Mouse (Mus musculus): ENCODE data around the gene Tapbp. TPM values are rescaled to one million over a fixed set of nuclear protein-coding genes. Genes with fewer than 3 reads are reported as not detected.

Tapbp gene
- total RNA-seq, 1 experiment: 39.4 TPM

DNA sequence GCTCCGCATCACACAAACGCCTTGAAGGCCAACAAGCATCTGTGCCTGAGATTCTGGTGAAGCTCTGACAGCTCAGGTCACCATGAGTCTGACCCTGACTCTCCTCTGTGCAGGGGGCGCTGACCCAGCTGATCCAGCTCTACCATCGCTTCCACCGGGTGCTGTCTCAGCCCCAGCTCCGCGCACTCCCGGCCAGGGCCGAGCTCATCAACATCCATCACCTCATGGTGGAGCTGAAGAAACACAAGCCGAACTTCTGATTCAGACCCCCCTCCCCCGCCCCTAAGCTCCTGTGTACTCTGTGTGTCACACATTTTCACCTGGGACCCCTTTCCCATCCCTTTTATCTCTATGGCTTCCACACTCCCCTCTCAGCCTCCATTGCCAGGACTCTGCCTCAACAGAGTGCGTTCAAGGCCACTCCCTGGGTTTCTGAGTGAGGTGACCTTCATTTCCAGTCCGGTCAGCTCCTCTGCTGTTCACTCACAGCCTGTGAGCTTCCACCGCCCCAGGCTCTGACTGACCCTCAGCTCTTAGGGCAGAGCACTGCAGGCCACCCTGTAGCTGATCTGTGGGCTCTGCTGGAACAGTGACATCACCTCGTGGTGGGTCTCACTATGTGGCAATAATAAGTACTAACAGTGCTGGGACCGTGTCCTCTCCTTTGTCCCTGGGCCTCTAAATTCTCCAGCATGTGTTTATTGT lies 50.3 kb downstream of the Tapbp start:
- no peaks in the 10 kb centered on the region for H3K9me3 ChIP-seq (ENCODE audit: control insufficient read depth, insufficient read depth, low read depth, low read length)
- DNase-seq (ENCODE audit: low read depth, low spot score): no peak
- no peak overlapping the region for H3K9ac ChIP-seq (ENCODE audit: insufficient read depth, low read depth, low read length, poor library complexity, severe bottlenecking)
- TF ChIP-seq ZNF384 (IDR thresholded peaks at IDR 0.05; ENCODE audit: low read depth, low read length): no peak
- no peak for TF ChIP-seq CHD2 (IDR thresholded peaks at IDR 0.05; ENCODE audit: low read depth, low read length)
- no peak for TF ChIP-seq HCFC1 (IDR thresholded peaks at IDR 0.05; ENCODE audit: borderline replicate concordance, insufficient read depth, low read length)
- TF ChIP-seq ZC3H11A (IDR thresholded peaks at IDR 0.05; ENCODE audit: borderline replicate concordance, low read depth, low read length): no peak
- no peak for TF ChIP-seq MAFK (IDR thresholded peaks at IDR 0.05; ENCODE audit: insufficient read depth, low read depth, low read length)
- peaks cover 31% of the 10 kb centered on the region; the same call in 1 of the 2 replicates for H3K36me3 ChIP-seq (ENCODE audit: control insufficient read depth, insufficient read depth, low read length, poor library complexity, severe bottlenecking)
- no peak overlapping the region for H3K27ac ChIP-seq (ENCODE audit: insufficient read depth, low read depth, low read length, poor library complexity, severe bottlenecking)
- no peak overlapping the region for H3K4me3 ChIP-seq (ENCODE audit: insufficient read depth in 1 of 2, low read depth in 1 of 2, low read length in 2 of 2, poor library complexity in 1 of 2, severe bottlenecking in 1 of 2)
- in situ Hi-C loops (cut with MboI; ENCODE audit: low sequenced_read_pairs in 2 of 2, unreplicated experiment in 2 of 2): no loop called here
- H3K4me1 ChIP-seq (ENCODE audit: control insufficient read depth in 2 of 2, insufficient read depth in 2 of 2, low read length in 2 of 2, poor library complexity in 1 of 2): no peaks in the 10 kb centered on the region

DNA sequence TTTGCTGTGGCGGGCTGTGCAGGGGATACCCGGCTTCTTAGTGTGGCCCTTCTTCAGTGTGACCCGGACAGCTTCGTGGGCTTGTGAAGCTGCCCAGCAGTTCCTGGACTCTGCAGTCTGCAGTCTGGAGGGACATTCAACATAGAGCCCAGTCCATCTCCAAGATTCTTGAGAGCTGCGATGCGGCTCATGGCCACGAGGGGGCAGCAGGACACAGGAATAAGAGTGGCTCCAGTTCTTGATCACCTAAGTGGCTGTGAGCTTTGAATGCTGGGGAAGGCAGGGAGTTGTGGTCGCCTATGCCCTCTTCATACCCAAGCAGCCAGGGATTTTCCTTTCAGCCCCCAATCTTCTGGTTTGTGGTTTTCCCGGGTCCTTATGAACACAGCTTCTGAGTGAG lies 52.8 kb downstream of the Tapbp start:
- H3K9me3 ChIP-seq (ENCODE audit: control insufficient read depth, insufficient read depth, low read depth, low read length): no peaks in the 10 kb centered on the region
- peak overlapping the region; percentile 33; the same call in 1 of the 2 replicates for H3K9ac ChIP-seq (ENCODE audit: insufficient read depth, low read depth, low read length, poor library complexity, severe bottlenecking)
- peak; percentile 81 for DNase-seq (ENCODE audit: low read depth, low spot score)
- TF ChIP-seq CHD2 (IDR thresholded peaks at IDR 0.05; ENCODE audit: low read depth, low read length) (no peak), ZC3H11A (IDR thresholded peaks at IDR 0.05; ENCODE audit: borderline replicate concordance, low read depth, low read length) (peak; percentile 8; the same call in 1 of the 2 replicates), ZNF384 (IDR thresholded peaks at IDR 0.05; ENCODE audit: low read depth, low read length) (no peak), MAFK (IDR thresholded peaks at IDR 0.05; ENCODE audit: insufficient read depth, low read depth, low read length) (no peak), HCFC1 (IDR thresholded peaks at IDR 0.05; ENCODE audit: borderline replicate concordance, insufficient read depth, low read length) (no peak)
- no peak overlapping the region for H3K27ac ChIP-seq (ENCODE audit: insufficient read depth, low read depth, low read length, poor library complexity, severe bottlenecking)
- H3K4me3 ChIP-seq (ENCODE audit: insufficient read depth in 1 of 2, low read depth in 1 of 2, low read length in 2 of 2, poor library complexity in 1 of 2, severe bottlenecking in 1 of 2): no peak overlapping the region
- peaks cover 13% of the 10 kb centered on the region; the same call in 1 of the 2 replicates for H3K36me3 ChIP-seq (ENCODE audit: control insufficient read depth, insufficient read depth, low read length, poor library complexity, severe bottlenecking)
- H3K4me1 ChIP-seq (ENCODE audit: control insufficient read depth in 2 of 2, insufficient read depth in 2 of 2, low read length in 2 of 2, poor library complexity in 1 of 2): no peaks in the 10 kb centered on the region
- in situ Hi-C loops (cut with MboI; ENCODE audit: low sequenced_read_pairs in 2 of 2, unreplicated experiment in 2 of 2): no loop called here

DNA sequence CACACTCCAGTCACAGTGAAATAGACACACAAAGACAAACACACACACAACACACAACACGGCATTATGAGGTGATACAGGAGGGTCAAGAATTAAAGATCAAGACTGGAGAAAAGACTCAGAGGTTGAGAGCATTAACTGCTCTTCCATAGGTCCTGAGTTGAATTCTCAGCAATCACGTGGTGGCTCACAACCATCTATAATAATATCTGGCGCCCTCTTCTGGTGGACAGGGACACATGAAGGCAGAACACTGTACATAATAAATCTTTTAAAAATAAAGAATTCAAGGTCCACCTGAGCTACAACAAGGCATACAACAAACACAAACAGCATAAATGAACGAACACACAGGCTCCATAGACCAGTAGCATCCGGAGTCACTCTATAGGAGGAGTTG lies 53.2 kb downstream of the Tapbp start:
- Histone ChIP-seq H3K36me3 (ENCODE audit: control insufficient read depth, insufficient read depth, low read length, poor library complexity, severe bottlenecking) (peaks cover 13% of the 10 kb centered on the region; the same call in 1 of the 2 replicates), H3K9me3 (ENCODE audit: control insufficient read depth, insufficient read depth, low read depth, low read length) (no peaks in the 10 kb centered on the region), H3K27ac (ENCODE audit: insufficient read depth, low read depth, low read length, poor library complexity, severe bottlenecking) (no peak overlapping the region), H3K4me3 (ENCODE audit: insufficient read depth in 1 of 2, low read depth in 1 of 2, low read length in 2 of 2, poor library complexity in 1 of 2, severe bottlenecking in 1 of 2) (no peak overlapping the region), H3K4me1 (ENCODE audit: control insufficient read depth in 2 of 2, insufficient read depth in 2 of 2, low read length in 2 of 2, poor library complexity in 1 of 2) (no peaks in the 10 kb centered on the region), H3K9ac (ENCODE audit: insufficient read depth, low read depth, low read length, poor library complexity, severe bottlenecking) (peak overlapping the region; percentile 33; the same call in 1 of the 2 replicates)
- in situ Hi-C loops (cut with MboI; ENCODE audit: low sequenced_read_pairs in 2 of 2, unreplicated experiment in 2 of 2): no loop called here
- TF ChIP-seq ZC3H11A (IDR thresholded peaks at IDR 0.05; ENCODE audit: borderline replicate concordance, low read depth, low read length) (no peak), CHD2 (IDR thresholded peaks at IDR 0.05; ENCODE audit: low read depth, low read length) (no peak), ZNF384 (IDR thresholded peaks at IDR 0.05; ENCODE audit: low read depth, low read length) (no peak), MAFK (IDR thresholded peaks at IDR 0.05; ENCODE audit: insufficient read depth, low read depth, low read length) (no peak), HCFC1 (IDR thresholded peaks at IDR 0.05; ENCODE audit: borderline replicate concordance, insufficient read depth, low read length) (no peak)
- peak; percentile 81 for DNase-seq (ENCODE audit: low read depth, low spot score)

DNA sequence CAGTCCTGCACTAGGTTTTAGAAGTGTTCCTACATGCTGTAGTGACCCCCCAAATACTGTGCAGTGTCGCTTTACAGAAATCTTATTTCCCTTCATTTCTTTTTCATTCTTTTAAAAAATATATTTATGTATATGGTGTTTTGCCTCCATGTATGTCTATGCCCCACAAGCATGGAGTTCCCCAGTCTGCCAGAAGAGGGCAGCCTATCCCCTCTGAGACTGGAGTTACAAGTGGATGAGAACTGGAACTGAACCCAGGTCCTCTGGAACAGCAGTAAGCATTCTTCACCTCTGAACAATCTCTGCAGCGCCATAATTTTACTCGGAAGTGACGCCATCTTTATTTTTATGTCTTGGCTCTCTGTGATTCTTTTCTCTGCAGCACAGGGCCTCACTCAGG lies 53.7 kb downstream of the Tapbp start:
- H3K27ac ChIP-seq (ENCODE audit: insufficient read depth, low read depth, low read length, poor library complexity, severe bottlenecking): no peak overlapping the region
- DNase-seq (ENCODE audit: low read depth, low spot score): no peak
- no peak overlapping the region for H3K4me3 ChIP-seq (ENCODE audit: insufficient read depth in 1 of 2, low read depth in 1 of 2, low read length in 2 of 2, poor library complexity in 1 of 2, severe bottlenecking in 1 of 2)
- TF ChIP-seq MAFK (IDR thresholded peaks at IDR 0.05; ENCODE audit: insufficient read depth, low read depth, low read length) (no peak), ZNF384 (IDR thresholded peaks at IDR 0.05; ENCODE audit: low read depth, low read length) (no peak), ZC3H11A (IDR thresholded peaks at IDR 0.05; ENCODE audit: borderline replicate concordance, low read depth, low read length) (no peak), CHD2 (IDR thresholded peaks at IDR 0.05; ENCODE audit: low read depth, low read length) (no peak), HCFC1 (IDR thresholded peaks at IDR 0.05; ENCODE audit: borderline replicate concordance, insufficient read depth, low read length) (no peak)
- H3K9me3 ChIP-seq (ENCODE audit: control insufficient read depth, insufficient read depth, low read depth, low read length): no peaks in the 10 kb centered on the region
- no peaks in the 10 kb centered on the region for H3K4me1 ChIP-seq (ENCODE audit: control insufficient read depth in 2 of 2, insufficient read depth in 2 of 2, low read length in 2 of 2, poor library complexity in 1 of 2)
- H3K9ac ChIP-seq (ENCODE audit: insufficient read depth, low read depth, low read length, poor library complexity, severe bottlenecking): no peak overlapping the region
- in situ Hi-C loops (cut with MboI; ENCODE audit: low sequenced_read_pairs in 2 of 2, unreplicated experiment in 2 of 2): no loop called here
- H3K36me3 ChIP-seq (ENCODE audit: control insufficient read depth, insufficient read depth, low read length, poor library complexity, severe bottlenecking): peaks cover 13% of the 10 kb centered on the region; the same call in 1 of the 2 replicates
